Mouse (Mus musculus): ENCODE data around the gene Npb. TPM values are rescaled to one million over a fixed set of nuclear protein-coding genes. Genes with fewer than 3 reads are reported as not detected.

Gene Npb
- polyA plus RNA-seq, 1 experiment: 2.8 TPM

DNA sequence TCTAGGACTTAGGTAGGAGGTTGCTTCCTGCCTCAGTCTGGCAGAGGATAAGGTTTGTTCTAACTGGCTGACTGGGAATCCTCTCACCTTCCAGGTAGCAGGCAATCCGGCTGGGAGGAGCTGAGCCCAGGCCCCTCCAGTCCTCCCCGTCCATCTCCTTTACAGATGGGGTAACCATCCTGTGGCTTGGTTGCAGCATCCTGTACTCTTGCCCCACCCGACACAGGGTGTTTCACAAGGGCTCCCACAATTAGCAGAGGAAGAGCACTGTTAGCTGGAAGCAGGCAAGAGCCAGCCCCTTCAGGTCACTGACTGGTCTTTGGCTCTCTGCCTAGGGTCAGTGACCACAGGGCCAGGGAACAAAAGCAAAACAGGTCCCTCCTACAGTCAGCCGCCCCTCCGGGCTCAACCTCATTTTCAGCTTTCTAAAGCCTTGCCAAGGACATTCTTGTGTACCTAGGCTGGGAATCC lies 22.2 kb downstream of the Npb start:
- Histone ChIP-seq H3K27me3 (ENCODE audit: control insufficient read depth, insufficient read depth, low read length) (no peaks in the 10 kb centered on the region), H3K4me1 (replicated peaks; ENCODE audit: control insufficient read depth, insufficient read depth, low read length) (peaks cover 69% of the 10 kb centered on the region), H3K27ac (ENCODE audit: control insufficient read depth, insufficient read depth, low read length) (peak overlapping the region; percentile 13), H3K4me3 (ENCODE audit: control insufficient read depth, insufficient read depth, low read length) (no peak overlapping the region), H3K36me3 (ENCODE audit: control insufficient read depth, insufficient read depth, low read length) (no peaks in the 10 kb centered on the region)
- TF ChIP-seq POLR2A (IDR thresholded peaks at IDR 0.05; ENCODE audit: control insufficient read depth, extremely low read depth, insufficient read depth, low read length, poor library complexity) (no peak), CTCF (IDR thresholded peaks at IDR 0.05; ENCODE audit: borderline replicate concordance, control insufficient read depth, extremely low read depth, insufficient read depth, low read length, poor library complexity) (no peak)
- no peak for DNase-seq
- 28% methylated on average over 5 of the region's 5 CpGs for WGBS

- Histone ChIP-seq H3K4me3 (ENCODE audit: control insufficient read depth, insufficient read depth, low read length) (no peak overlapping the region), H3K27ac (ENCODE audit: control insufficient read depth, insufficient read depth, low read length) (peak overlapping the region; percentile 19), H3K4me1 (replicated peaks; ENCODE audit: control insufficient read depth, insufficient read depth, low read length) (peaks cover 64% of the 10 kb centered on the region), H3K27me3 (ENCODE audit: control insufficient read depth, insufficient read depth, low read length) (no peaks in the 10 kb centered on the region), H3K36me3 (ENCODE audit: control insufficient read depth, insufficient read depth, low read length) (no peaks in the 10 kb centered on the region)
- DNase-seq: no peak
- TF ChIP-seq POLR2A (IDR thresholded peaks at IDR 0.05; ENCODE audit: control insufficient read depth, extremely low read depth, insufficient read depth, low read length, poor library complexity): no peak
- no peak for TF ChIP-seq CTCF (IDR thresholded peaks at IDR 0.05; ENCODE audit: borderline replicate concordance, control insufficient read depth, extremely low read depth, insufficient read depth, low read length, poor library complexity)
- WGBS: 4% methylated on average over 7 of the region's 7 CpGs
Observed at GRCm38 (mm10) chr11:120630881-120631725, 22.8 kb downstream of the Npb start.

GRCm38 (mm10) chr11:120631726-120632448 lies 23.6 kb downstream of the Npb start:
- Histone ChIP-seq H3K36me3 (ENCODE audit: control insufficient read depth, insufficient read depth, low read length) (no peaks in the 10 kb centered on the region), H3K4me3 (ENCODE audit: control insufficient read depth, insufficient read depth, low read length) (peak overlapping the region; percentile 84; the same call in 1 of the 2 replicates), H3K27me3 (ENCODE audit: control insufficient read depth, insufficient read depth, low read length) (no peaks in the 10 kb centered on the region), H3K4me1 (replicated peaks; ENCODE audit: control insufficient read depth, insufficient read depth, low read length) (peaks cover 58% of the 10 kb centered on the region), H3K27ac (ENCODE audit: control insufficient read depth, insufficient read depth, low read length) (peak overlapping the region; percentile 19)
- 45% methylated on average over 4 of the region's 4 CpGs for WGBS
- TF ChIP-seq CTCF (IDR thresholded peaks at IDR 0.05; ENCODE audit: borderline replicate concordance, control insufficient read depth, extremely low read depth, insufficient read depth, low read length, poor library complexity) (no peak), POLR2A (IDR thresholded peaks at IDR 0.05; ENCODE audit: control insufficient read depth, extremely low read depth, insufficient read depth, low read length, poor library complexity) (no peak)
- no peak for DNase-seq

GRCm38 (mm10) chr11:120632559-120633519 lies 24.6 kb downstream of the Npb start:
- no peak for TF ChIP-seq POLR2A (IDR thresholded peaks at IDR 0.05; ENCODE audit: control insufficient read depth, extremely low read depth, insufficient read depth, low read length, poor library complexity)
- TF ChIP-seq CTCF (IDR thresholded peaks at IDR 0.05; ENCODE audit: borderline replicate concordance, control insufficient read depth, extremely low read depth, insufficient read depth, low read length, poor library complexity): no peak
- H3K27ac ChIP-seq (ENCODE audit: control insufficient read depth, insufficient read depth, low read length): no peak overlapping the region
- DNase-seq: peak; percentile 49
- H3K36me3 ChIP-seq (ENCODE audit: control insufficient read depth, insufficient read depth, low read length): no peaks in the 10 kb centered on the region
- H3K4me3 ChIP-seq (ENCODE audit: control insufficient read depth, insufficient read depth, low read length): peak overlapping the region; percentile 84
- H3K27me3 ChIP-seq (ENCODE audit: control insufficient read depth, insufficient read depth, low read length): no peaks in the 10 kb centered on the region
- WGBS: under 1% methylated on average over 116 of the region's 116 CpGs
- peaks cover 49% of the 10 kb centered on the region for H3K4me1 ChIP-seq (replicated peaks; ENCODE audit: control insufficient read depth, insufficient read depth, low read length)

- WGBS: 17% methylated on average over 56 of the region's 58 CpGs
Observed at GRCm38 (mm10) chr11:120633520-120634343, 25.5 kb downstream of the Npb start, which contains the start of gene Mafg. Gene Mafg, minus strand, starts transcription at chr11:120633600.

More at GRCm38 (mm10) chr11:120633520-120634343, 25.5 kb downstream of the Npb start, which contains the start of gene Mafg:
- DNase-seq: peak; percentile 85
- Histone ChIP-seq H3K27ac (ENCODE audit: control insufficient read depth, insufficient read depth, low read length) (no peak within 1 kb of the TSS), H3K36me3 (ENCODE audit: control insufficient read depth, insufficient read depth, low read length) (no peaks in the 10 kb centered on the region), H3K27me3 (ENCODE audit: control insufficient read depth, insufficient read depth, low read length) (no peaks in the 10 kb centered on the region), H3K4me3 (ENCODE audit: control insufficient read depth, insufficient read depth, low read length) (peak within 1 kb of the TSS; percentile 84), H3K4me1 (replicated peaks; ENCODE audit: control insufficient read depth, insufficient read depth, low read length) (peaks cover 45% of the 10 kb centered on the region)
- TF ChIP-seq CTCF (IDR thresholded peaks at IDR 0.05; ENCODE audit: borderline replicate concordance, control insufficient read depth, extremely low read depth, insufficient read depth, low read length, poor library complexity) (peak; percentile 29; the same call in 1 of the 2 replicates), POLR2A (IDR thresholded peaks at IDR 0.05; ENCODE audit: control insufficient read depth, extremely low read depth, insufficient read depth, low read length, poor library complexity) (no peak)
